Mouse (Mus musculus) limb, embryonic 12.5 days (tissue): ENCODE measurements around the gene Ldhd. TPM values are rescaled to one million over a fixed set of nuclear protein-coding genes. Genes with fewer than 3 reads are reported as not detected.

Experiments used
- ATAC-seq: fragments of 200-750 bp; cut with Nextera tagmentation; 2 replicates; pipeline ENCODE4 v1.8.0; 2017; ENCODE audit warnings: low read depth, moderate TSS enrichment; ENCODE audit not compliant: insufficient number of reproducible peaks, insufficient read depth, low FRiP score, low TSS enrichment
- H3K27ac ChIP-seq: fragments of 300-500 bp; sonication (generic); 2 replicates; pipeline ENCODE4 v1.5.1; 2016; ENCODE audit warnings: mild to moderate bottlenecking, moderate library complexity
- H3K27me3 ChIP-seq: fragments of 300-500 bp; sonication (generic); 2 replicates; pipeline ENCODE4 v1.6.1; 2016; ENCODE audit warnings: mild to moderate bottlenecking, moderate library complexity
- H3K36me3 ChIP-seq: fragments of 300-500 bp; sonication (generic); 2 replicates; pipeline ENCODE4 v1.6.1; 2016; ENCODE audit warnings: mild to moderate bottlenecking, moderate library complexity
- H3K4me1 ChIP-seq: fragments of 300-500 bp; sonication (generic); replicated peaks from 2 replicates; pipeline ENCODE4 v1.6.1; 2016
- H3K4me2 ChIP-seq: fragments of 300-500 bp; sonication (generic); 2 replicates; pipeline ENCODE4 v1.6.1; 2016; ENCODE audit warnings: mild to moderate bottlenecking, moderate library complexity
- H3K4me3 ChIP-seq: fragments of 300-500 bp; sonication (generic); replicated peaks from 2 replicates; pipeline ENCODE4 v1.5.1; 2016; ENCODE audit warnings: mild to moderate bottlenecking
- H3K9ac ChIP-seq: fragments of 300-500 bp; sonication (generic); replicated peaks from 2 replicates; pipeline ENCODE4 v1.6.1; 2016; ENCODE audit warnings: mild to moderate bottlenecking, moderate library complexity
- H3K9me3 ChIP-seq: fragments of 300-500 bp; sonication (generic); 2 replicates; pipeline ENCODE4 v1.6.1; 2016; ENCODE audit warnings: mild to moderate bottlenecking, moderate library complexity
- WGBS: fragments of 180-500 bp; shearing (Covaris S2); methylation state at CpG from one replicate; pipeline ENCODE4 v1.1.7; 2016; 5-methylcytosine and 5-hydroxymethylcytosine counted together
- polyA plus RNA-seq: library from polyadenylated mRNA; unstranded; fragments of >200 nt; fragmentation: Nextera tagmentation; extraction: Ambion mirVana; gene quantifications from 2 replicates; pipeline ENCODE4 v1.2.1, GENCODE M21; 2016

Ldhd gene
- polyA plus RNA-seq, 1 experiment from 2014 or later: 0.25 TPM

- H3K9ac ChIP-seq: no peak overlapping the region
- H3K36me3 ChIP-seq: peaks cover 50% of the 10 kb centered on the region
Observed at GRCm38 (mm10) chr8:111614786-111615701, 15.1 kb downstream of the Ldhd start.

GRCm38 (mm10) chr8:111613181-111613580 is 17.0 kb downstream of the Ldhd start:
- 74% methylated on average over 5 of the region's 5 CpGs for WGBS
- no peak for ATAC-seq
- Histone ChIP-seq H3K4me1 (peaks cover 5% of the 10 kb centered on the region; the same call in 1 of the 2 replicates), H3K4me3 (no peak overlapping the region), H3K9me3 (no peaks in the 10 kb centered on the region), H3K4me2 (no peak overlapping the region), H3K9ac (no peak overlapping the region), H3K27ac (no peak overlapping the region), H3K36me3 (peaks cover 47% of the 10 kb centered on the region), H3K27me3 (no peaks in the 10 kb centered on the region)

More at GRCm38 (mm10) chr8:111614786-111615701, 15.1 kb downstream of the Ldhd start:
- H3K9me3 ChIP-seq: no peaks in the 10 kb centered on the region
- H3K4me1 ChIP-seq: peaks cover 7% of the 10 kb centered on the region; the same call in 1 of the 2 replicates
- WGBS: 93% methylated on average over 6 of the region's 6 CpGs
- ATAC-seq: no peak
- H3K4me2 ChIP-seq: no peak overlapping the region
- no peak overlapping the region for H3K27ac ChIP-seq
- no peaks in the 10 kb centered on the region for H3K27me3 ChIP-seq
- no peak overlapping the region for H3K4me3 ChIP-seq

GRCm38 (mm10) chr8:111607414-111607813 is 22.8 kb downstream of the Ldhd start:
- Histone ChIP-seq H3K9me3 (no peaks in the 10 kb centered on the region), H3K9ac (no peak overlapping the region), H3K4me2 (no peak overlapping the region), H3K27me3 (no peaks in the 10 kb centered on the region), H3K27ac (no peak overlapping the region), H3K36me3 (peaks cover 40% of the 10 kb centered on the region), H3K4me3 (no peak overlapping the region), H3K4me1 (no peaks in the 10 kb centered on the region)
- ATAC-seq: no peak
- WGBS: 93% methylated on average over 7 of the region's 7 CpGs

GRCm38 (mm10) chr8:111606961-111607360 is 23.2 kb downstream of the Ldhd start:
- no peaks in the 10 kb centered on the region for H3K27me3 ChIP-seq
- WGBS: 88% methylated on average over 9 of the region's 9 CpGs
- no peak for ATAC-seq

GRCm38 (mm10) chr8:111604986-111605385 is 25.2 kb downstream of the Ldhd start:
- no peak for ATAC-seq
- peaks cover 23% of the 10 kb centered on the region; the same call in 1 of the 2 replicates for H3K36me3 ChIP-seq
- H3K9me3 ChIP-seq: no peaks in the 10 kb centered on the region
- H3K27ac ChIP-seq: no peak overlapping the region
- H3K4me1 ChIP-seq: no peaks in the 10 kb centered on the region
- WGBS: 86% methylated on average over 2 of the region's 2 CpGs
- no peak overlapping the region for H3K4me3 ChIP-seq
- no peak overlapping the region for H3K9ac ChIP-seq
- H3K4me2 ChIP-seq: no peak overlapping the region
- no peaks in the 10 kb centered on the region for H3K27me3 ChIP-seq

More at GRCm38 (mm10) chr8:111606961-111607360, 23.2 kb downstream of the Ldhd start:
- Histone ChIP-seq H3K27ac (no peak overlapping the region), H3K36me3 (peaks cover 36% of the 10 kb centered on the region), H3K4me3 (no peak overlapping the region), H3K9ac (no peak overlapping the region), H3K4me2 (no peak overlapping the region), H3K4me1 (no peaks in the 10 kb centered on the region), H3K9me3 (no peaks in the 10 kb centered on the region)

GRCm38 (mm10) chr8:111602050-111602449 is 28.1 kb downstream of the Ldhd start:
- H3K27ac ChIP-seq: no peak overlapping the region
- H3K27me3 ChIP-seq: no peaks in the 10 kb centered on the region
- no peaks in the 10 kb centered on the region for H3K9me3 ChIP-seq
- 98% methylated on average over 4 of the region's 4 CpGs for WGBS
- no peak overlapping the region for H3K4me2 ChIP-seq
- ATAC-seq: no peak
- no peak overlapping the region for H3K4me3 ChIP-seq
- peaks cover 9% of the 10 kb centered on the region; the same call in 1 of the 2 replicates for H3K4me1 ChIP-seq
- peaks cover 13% of the 10 kb centered on the region; the same call in 1 of the 2 replicates for H3K36me3 ChIP-seq
- no peak overlapping the region for H3K9ac ChIP-seq

- H3K36me3 ChIP-seq: no peaks in the 10 kb centered on the region
- H3K4me2 ChIP-seq: no peak overlapping the region
- ATAC-seq: no peak
- no peak overlapping the region for H3K27ac ChIP-seq
- H3K9ac ChIP-seq: no peak overlapping the region
- H3K4me1 ChIP-seq: peaks cover 27% of the 10 kb centered on the region
- H3K27me3 ChIP-seq: no peaks in the 10 kb centered on the region
- H3K9me3 ChIP-seq: no peaks in the 10 kb centered on the region
- WGBS: 84% methylated on average over 9 of the region's 9 CpGs
- no peak overlapping the region for H3K4me3 ChIP-seq
Observed at GRCm38 (mm10) chr8:111599707-111600444, 30.3 kb downstream of the Ldhd start.

GRCm38 (mm10) chr8:111597310-111597709 is 32.9 kb downstream of the Ldhd start:
- ATAC-seq: no peak
- H3K4me3 ChIP-seq: no peak overlapping the region
- H3K27me3 ChIP-seq: no peaks in the 10 kb centered on the region
- peaks cover 42% of the 10 kb centered on the region for H3K4me1 ChIP-seq
- WGBS: 58% methylated on average over 1 of the region's 1 CpGs
- H3K36me3 ChIP-seq: no peaks in the 10 kb centered on the region
- H3K9me3 ChIP-seq: no peaks in the 10 kb centered on the region
- no peak overlapping the region for H3K27ac ChIP-seq
- no peak overlapping the region for H3K4me2 ChIP-seq
- no peak overlapping the region for H3K9ac ChIP-seq

- no peaks in the 10 kb centered on the region for H3K36me3 ChIP-seq
- no peaks in the 10 kb centered on the region for H3K27me3 ChIP-seq
- H3K4me2 ChIP-seq: no peak overlapping the region
- no peak overlapping the region for H3K4me3 ChIP-seq
- H3K4me1 ChIP-seq: peaks cover 46% of the 10 kb centered on the region
- WGBS: 78% methylated on average over 3 of the region's 3 CpGs
- no peak overlapping the region for H3K27ac ChIP-seq
- no peak for ATAC-seq
- no peaks in the 10 kb centered on the region for H3K9me3 ChIP-seq
- H3K9ac ChIP-seq: no peak overlapping the region
Observed at GRCm38 (mm10) chr8:111596485-111596821, 33.7 kb downstream of the Ldhd start.

- 90% methylated on average over 15 of the region's 15 CpGs for WGBS
- H3K4me2 ChIP-seq: no peak overlapping the region
- ATAC-seq: no peak
- H3K36me3 ChIP-seq: peaks cover 5% of the 10 kb centered on the region; the same call in 1 of the 2 replicates
- H3K9ac ChIP-seq: no peak overlapping the region
- no peaks in the 10 kb centered on the region for H3K9me3 ChIP-seq
- no peak overlapping the region for H3K27ac ChIP-seq
- peaks cover 46% of the 10 kb centered on the region for H3K4me1 ChIP-seq
- H3K27me3 ChIP-seq: no peaks in the 10 kb centered on the region
- no peak overlapping the region for H3K4me3 ChIP-seq
Observed at GRCm38 (mm10) chr8:111595712-111596484, 34.3 kb downstream of the Ldhd start.

- ATAC-seq: no peak
- H3K4me1 ChIP-seq: peaks cover 46% of the 10 kb centered on the region
- no peak overlapping the region for H3K4me3 ChIP-seq
- H3K4me2 ChIP-seq: no peak overlapping the region
- WGBS: 95% methylated on average over 2 of the region's 2 CpGs
- H3K36me3 ChIP-seq: peaks cover 8% of the 10 kb centered on the region; the same call in 1 of the 2 replicates
- H3K9ac ChIP-seq: no peak overlapping the region
- H3K9me3 ChIP-seq: no peaks in the 10 kb centered on the region
- H3K27ac ChIP-seq: no peak overlapping the region
- H3K27me3 ChIP-seq: no peaks in the 10 kb centered on the region
Observed at GRCm38 (mm10) chr8:111594951-111595350, 35.2 kb downstream of the Ldhd start.
